Mouse (Mus musculus) sigmoid colon, adult 10 weeks (tissue): ENCODE measurements around the gene Scp2d1. TPM values are rescaled to one million over a fixed set of nuclear protein-coding genes. Genes with fewer than 3 reads are reported as not detected.

Source experiments
- polyA plus RNA-seq: library from polyadenylated mRNA; stranded (reverse); fragments of 350-450 nt; fragmentation: Illumina TruSeq; extraction: RNeasy Lipid Tissue Mini Kit (QIAGEN cat#74804); gene quantifications from one replicate; pipeline ENCODE4 v1.2.3, GENCODE M21; 2014; ENCODE audit warnings: low read depth, low replicate concordance

Gene Scp2d1
- polyA plus RNA-seq, result not detected

GRCm38 (mm10) chr2:144823356-144823755 lies at the start of gene Scp2d1:
Scp2d1 (plus strand) TSS chr2:144823656.

Other genes with a start within 250 kb of the Scp2d1 start
- gene Smim26, start 229.6 kb upstream of the Scp2d1 start, polyA plus RNA-seq, result 23.1 TPM
- gene Dtd1, start 223.8 kb upstream of the Scp2d1 start, polyA plus RNA-seq, result 10.7 TPM